Mouse (Mus musculus) gastrocnemius, postnatal 10 days (tissue): ENCODE data around the gene Arnt2. TPM values are rescaled to one million over a fixed set of nuclear protein-coding genes. Genes with fewer than 3 reads are reported as not detected.

Experiments
- DNase-seq: peaks from one replicate; pipeline ENCODE4 v3.0.0; 2021; ENCODE audit warnings: mixed read lengths
- total RNA-seq, 2 experiments: library from RNA; stranded (reverse); gene quantifications; 2 replicates each; pipeline ENCODE4 v1.2.3; 2021

Gene Arnt2
- total RNA-seq, 2 experiments from 2014 or later: 3.9 to 6.4 TPM

DNA sequence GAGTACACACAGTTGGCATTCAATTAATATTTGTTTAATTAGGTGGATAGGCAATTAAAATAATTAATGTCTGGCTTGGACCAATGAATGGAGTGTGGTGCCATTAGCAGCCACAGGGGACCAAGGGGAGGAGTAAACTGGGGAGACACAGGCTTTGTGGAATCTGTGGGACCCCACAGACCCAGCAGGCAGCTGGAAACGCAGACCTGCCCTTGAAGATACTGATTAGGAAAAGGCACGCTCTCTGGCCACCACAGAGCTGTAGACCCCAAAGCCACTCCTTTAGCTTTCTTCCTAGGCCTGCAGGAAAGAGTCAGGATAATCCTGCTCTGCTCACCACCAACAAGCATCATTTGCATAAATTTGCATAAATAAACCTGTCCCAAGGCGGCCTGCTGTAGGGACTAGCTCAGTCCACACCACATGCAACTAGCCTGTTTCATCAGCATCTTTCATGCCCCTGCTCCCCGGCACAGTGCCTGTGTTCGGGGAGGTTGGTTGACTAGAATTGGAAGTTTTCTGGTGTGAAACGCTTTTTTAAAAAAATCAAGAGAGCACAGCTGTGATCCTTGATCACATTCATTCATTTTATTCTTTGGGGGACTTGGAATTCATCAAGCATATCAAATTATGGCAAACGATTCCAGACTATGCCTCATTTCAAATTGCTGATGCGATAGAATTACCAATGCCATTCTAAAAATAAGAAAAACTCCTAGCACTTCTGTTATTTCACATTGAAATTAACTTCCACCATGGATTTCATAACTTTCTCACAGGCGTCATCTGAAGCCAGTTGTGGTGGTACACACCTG, 8.1 kb downstream of the Arnt2 start:
- DNase-seq: no peak

GRCm38 (mm10) chr7:84397320-84397719, 12.7 kb downstream of the Arnt2 start:
- DNase-seq: no peak

DNA sequence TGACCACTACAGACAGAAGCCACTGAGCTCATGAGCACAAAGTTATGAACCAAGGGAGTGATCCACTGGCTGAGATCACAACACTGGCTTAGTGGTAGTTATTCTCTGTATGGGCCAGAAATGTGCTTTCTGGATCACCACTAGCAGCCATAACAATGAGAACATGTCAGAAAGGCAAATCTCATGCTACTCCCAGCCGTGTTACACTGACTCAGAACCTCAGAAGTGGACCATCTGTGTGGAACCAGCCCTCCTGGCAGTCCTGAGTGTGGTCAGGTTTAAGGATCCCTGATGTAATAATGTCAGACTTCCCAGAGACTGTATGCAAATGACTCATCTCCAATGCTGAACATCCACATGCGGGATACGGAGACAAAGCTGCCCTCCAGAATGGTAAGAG, 13.4 kb downstream of the Arnt2 start:
- no peak for DNase-seq

- DNase-seq: no peak
Measured at GRCm38 (mm10) chr7:84387826-84388225, 22.1 kb downstream of the Arnt2 start.

DNA sequence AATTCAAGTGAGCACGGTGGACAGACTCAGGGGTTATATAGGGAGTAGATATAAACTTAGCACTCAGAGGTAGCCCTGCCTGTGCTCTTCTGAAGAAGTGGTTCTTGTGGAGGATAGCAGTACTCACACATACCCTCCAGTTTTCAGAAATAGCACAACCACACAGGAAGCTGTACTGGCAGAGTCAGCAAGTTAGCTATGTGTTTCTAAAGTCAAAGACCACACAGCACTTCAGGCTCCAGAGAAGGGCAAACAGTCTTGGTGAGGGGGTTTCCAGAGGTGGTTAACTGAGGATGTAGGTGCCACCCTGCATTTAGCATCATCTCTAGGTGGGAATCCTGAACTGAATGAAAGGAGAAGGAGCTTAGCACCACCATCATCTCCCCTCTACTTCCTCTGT, 23.5 kb downstream of the Arnt2 start:
- DNase-seq: no peak

GRCm38 (mm10) chr7:84384778-84385177, 25.2 kb downstream of the Arnt2 start:
- DNase-seq: no peak

DNA sequence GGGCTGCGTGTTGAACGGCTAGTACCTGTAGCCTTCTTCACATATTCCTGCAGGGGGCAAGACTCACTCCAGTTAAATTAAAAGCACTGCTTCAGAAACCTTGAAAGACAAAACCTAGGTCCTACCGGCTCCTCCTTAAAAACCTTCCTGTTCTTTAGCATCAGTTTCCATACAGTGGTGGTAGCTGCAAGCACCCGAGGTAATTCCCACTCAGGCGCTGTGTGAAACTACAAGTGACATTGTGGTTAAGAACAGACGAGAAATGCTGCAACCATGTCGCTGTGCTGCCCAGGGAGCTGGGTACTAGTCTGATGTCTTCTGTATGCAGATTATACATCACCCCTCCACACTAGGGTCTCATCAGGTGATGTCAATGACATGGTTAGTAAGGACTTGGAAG, 25.9 kb downstream of the Arnt2 start:
- DNase-seq: no peak

DNA sequence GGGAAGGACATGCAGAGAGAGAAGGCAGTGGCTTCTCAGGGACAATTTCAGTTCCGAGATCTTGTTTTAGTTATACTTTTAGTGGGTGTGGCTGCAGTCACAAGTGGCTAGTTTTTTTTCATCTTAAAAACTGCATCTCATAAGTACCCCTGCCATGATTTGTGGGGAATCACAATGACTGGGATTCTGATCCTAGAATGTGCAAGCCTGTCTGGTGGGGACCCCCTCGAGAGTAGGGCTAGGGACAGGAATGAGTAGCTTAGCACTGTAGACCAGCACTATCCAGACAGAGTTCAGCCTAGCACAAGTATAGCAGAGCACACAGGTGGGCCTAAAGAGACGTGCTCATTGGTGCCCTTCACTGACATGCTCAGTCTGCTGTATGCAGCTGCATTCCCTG, 27.6 kb downstream of the Arnt2 start:
- DNase-seq: no peak

- DNase-seq: no peak
Measured at GRCm38 (mm10) chr7:84380810-84381209, 29.2 kb downstream of the Arnt2 start.

- DNase-seq: no peak
Measured at GRCm38 (mm10) chr7:84377330-84377729, 32.6 kb downstream of the Arnt2 start.

DNA sequence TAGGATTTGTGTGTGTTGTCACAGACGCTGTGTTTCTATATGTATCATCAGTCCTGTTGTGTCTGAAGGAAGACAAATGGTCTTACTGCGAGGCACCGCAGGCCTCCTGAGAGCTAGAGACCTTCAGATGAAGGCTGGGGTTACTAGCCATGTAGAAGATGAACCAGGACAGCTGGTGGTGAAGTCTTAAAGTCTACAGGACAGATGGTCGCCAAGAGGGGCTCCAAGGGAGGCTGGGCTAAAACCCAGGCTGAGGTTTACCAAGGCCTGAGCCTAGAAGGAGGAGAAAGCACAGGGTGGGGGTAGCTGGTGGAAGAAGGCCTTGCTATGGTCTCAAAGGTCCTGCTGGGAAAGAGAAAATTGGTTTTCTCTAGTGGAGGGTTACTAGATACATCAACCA, 36.3 kb downstream of the Arnt2 start:
- DNase-seq: no peak

DNA sequence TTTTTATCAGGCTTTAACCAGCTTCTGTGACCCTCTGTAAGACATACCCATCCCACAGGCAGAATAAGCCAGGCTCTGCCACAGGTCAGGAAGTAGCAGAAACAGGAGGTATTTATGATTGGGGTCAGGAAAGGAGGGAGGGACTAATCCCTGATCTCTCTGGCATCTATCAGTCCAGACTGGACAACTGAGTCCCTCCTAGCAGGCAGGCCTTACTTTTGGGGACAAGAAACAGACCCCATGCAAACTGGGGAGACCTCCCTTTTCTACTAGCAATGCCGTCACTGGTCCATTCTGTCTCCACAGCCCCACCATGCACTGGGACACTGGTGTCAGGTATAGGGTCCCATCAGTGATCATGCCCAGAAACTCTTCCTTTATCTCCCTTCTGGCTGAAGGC, 37.1 kb downstream of the Arnt2 start:
- no peak for DNase-seq

DNA sequence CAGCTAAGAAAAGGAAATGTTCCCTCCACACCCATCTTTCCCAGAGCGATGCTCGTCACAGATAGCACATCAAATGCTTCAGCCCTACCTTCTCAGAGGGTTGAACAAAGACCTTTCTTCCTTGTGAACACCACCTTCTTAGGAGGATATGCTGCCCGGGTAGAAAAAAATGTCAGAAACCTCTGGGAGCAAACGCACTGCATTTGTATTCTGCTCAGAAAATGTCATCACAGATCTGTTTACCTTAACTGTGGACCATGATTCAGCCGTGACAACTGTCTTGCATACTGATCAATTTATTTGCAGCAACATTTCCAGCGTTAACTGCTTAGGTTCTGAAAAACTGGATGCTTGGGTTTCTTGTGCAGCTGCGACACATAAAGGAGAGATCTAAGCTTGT, 37.7 kb downstream of the Arnt2 start:
- DNase-seq: no peak

DNA sequence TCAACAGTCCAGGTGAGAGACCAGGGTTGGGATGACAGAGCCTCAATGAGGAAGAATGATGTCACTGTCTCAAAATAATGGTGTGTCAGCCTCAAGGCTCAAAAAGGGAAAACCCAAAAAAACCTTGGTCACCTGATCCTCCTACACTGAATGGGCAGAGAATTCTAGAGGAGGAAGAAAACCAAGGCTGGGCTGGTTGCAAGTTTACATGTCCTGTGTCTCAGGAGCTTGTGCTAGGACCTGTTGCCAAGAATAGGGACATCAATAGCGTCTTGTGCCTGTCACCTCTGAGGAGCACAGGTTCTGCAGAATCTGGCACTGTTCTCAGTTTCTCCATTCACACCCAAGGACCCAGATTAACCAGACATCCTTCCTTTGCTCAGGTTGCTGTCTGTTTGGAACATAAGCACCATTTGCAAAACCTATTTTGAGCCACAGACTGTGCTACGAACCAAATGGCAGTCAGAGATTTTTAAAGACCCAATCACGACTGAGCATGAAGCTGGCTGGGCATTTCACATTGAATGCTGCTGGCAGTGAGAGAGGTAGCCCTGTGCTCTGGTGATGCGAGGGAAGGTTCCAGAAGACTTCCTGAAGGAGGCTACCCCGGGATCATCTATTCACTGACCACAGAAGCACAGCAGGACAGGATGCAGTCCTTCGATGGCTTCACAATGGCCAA, 38.9 kb downstream of the Arnt2 start:
- DNase-seq: no peak

GRCm38 (mm10) chr7:84366251-84366650, 43.7 kb downstream of the Arnt2 start:
- DNase-seq: no peak

- no peak for DNase-seq
Measured at GRCm38 (mm10) chr7:84362711-84363110, 47.3 kb downstream of the Arnt2 start.

DNA sequence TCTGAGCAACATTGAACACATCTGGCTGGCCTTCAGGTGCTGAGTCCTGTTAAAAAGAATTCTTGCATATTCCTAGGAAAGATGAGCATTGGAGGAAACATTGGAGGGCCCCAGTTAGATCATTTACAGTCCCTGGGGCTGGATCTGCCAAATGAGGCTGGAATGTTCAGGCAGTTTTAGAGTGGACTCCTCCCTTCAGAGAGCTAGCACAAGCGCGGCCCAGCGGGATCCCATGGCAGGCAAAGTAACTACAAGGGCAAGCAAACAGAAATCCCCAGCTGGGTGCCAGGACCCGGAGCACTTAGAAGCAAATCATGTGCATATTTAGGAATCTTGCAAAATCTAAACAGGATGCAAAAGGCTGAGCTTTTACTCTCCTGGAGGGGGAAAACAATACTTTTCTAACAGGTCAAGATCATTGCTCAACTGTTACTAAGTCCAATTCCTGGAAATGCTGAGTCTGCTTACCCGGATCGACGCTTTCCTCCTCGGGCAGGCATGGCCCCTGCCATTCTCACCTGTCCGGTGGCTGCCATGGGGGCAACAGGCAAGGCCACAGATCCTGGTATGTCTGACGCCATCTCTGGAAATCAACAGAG, 48.8 kb downstream of the Arnt2 start:
- no peak for DNase-seq

DNA sequence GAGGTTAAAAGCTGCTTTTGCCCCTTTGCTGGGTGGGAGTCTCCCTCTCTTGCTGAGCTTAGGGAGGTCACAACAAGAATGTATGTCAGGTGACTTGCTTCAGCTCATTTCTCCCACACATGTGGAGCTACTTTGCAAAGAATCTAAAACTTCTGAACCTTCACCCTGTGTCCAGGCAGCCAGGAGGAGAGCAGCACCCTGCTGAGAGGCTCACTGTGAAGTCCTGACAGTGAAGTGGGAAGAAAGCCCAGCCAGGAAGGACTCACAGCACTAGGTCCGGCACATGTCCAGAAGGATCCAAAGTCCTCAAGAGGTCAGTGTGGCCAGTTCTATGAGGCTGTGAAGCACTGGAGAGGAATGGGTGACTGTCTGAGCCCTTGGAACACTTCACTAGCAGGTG, 51.5 kb downstream of the Arnt2 start:
- DNase-seq: no peak

GRCm38 (mm10) chr7:84355619-84356570, 54.1 kb downstream of the Arnt2 start:
- peak; percentile 50 for DNase-seq

DNA sequence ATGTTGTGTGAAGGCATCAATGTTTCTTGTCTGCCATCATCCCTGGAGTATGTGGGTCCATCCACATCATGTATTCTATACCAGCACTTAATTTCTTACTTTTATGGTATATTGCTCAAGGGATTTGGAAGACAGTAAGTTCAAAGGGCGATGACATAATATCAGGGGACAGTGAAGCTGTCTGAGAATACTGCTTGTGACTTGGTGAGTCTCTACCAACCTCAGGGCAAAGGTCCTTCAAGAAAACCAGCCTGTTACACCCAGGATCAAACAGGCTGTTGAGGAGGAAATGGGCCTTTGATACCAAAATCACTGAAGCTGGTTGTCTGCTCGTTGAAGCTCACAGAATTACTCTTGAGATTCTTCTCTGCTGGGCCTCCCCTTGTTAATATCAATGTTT, 55.1 kb downstream of the Arnt2 start:
- no peak for DNase-seq

- no peak for DNase-seq
Measured at GRCm38 (mm10) chr7:84350529-84350928, 59.4 kb downstream of the Arnt2 start.

DNA sequence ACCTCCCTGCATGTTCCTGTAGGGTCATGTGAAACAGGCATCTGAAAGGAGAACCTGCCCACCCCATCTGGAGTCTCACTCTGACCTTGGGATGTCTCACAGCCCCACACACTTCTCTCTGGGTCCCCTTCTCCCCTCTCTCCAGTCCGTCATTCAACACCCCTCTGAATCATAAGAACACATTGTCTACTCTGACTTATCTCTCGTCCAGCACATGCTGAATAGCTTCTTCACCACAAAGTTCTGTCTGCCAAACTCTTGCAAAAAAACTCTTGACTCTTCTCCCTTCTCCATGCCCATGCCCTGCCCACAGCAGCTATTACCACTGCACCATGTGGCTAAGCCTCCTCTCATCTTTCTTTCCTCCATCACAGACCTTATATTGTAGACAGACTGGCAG, 60.0 kb downstream of the Arnt2 start:
- no peak for DNase-seq
